25 mouse cellular contexts compared by ENCODE assay signal in the genomic region with DNA sequence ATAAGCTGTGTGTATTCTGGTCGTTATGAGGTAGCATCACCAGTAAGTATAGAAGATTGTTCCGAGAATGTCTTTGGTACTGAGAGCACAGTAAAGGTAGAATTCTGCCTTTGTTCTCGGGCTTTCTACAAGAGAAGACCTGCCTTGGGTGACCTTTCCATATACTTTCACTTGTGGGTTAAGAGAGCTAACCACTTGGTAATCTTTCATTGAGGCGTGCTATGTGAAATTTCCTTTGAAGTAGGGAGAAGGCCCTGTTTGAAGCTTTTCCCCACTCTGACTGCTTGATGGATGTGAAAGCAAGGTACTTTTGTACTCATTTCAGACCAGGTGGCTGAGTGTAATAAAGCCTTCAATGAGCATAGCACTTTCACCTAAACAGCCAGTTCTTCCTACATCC. TPM values are rescaled to one million over a fixed set of nuclear protein-coding genes. Genes with fewer than 3 reads are reported as not detected.
DNase-seq lines count a peak whose midpoint lies in the region; ATAC-seq and TF ChIP-seq lines count a peak whose summit lies in the region.
"Had no signal": no experiment of that assay in that cellular context is flagged by ENCODE, and none has a peak within 500 bp of the region (broad histone marks: within the 10 kb centered on the region; RNA-seq: fewer than 3 reads in every experiment).

No protein-coding gene starts in this region.

- no peak overlapping the region for H3K4me3 ChIP-seq in midbrain, postnatal 0 days (ENCODE audit: low read depth, low read length)
- H3K4me3 ChIP-seq: forebrain, embryonic 10.5 days; forebrain, embryonic 13.5 days; hindbrain, embryonic 12.5 days; hindbrain, embryonic 15.5 days had no signal

- 84% methylated on average over 4 of the region's 4 CpGs for WGBS in midbrain, postnatal 0 days

- H3K27ac ChIP-seq in midbrain, postnatal 0 days (ENCODE audit: low read depth, low read length), result no peak overlapping the region
- H3K27ac ChIP-seq: forebrain, embryonic 10.5 days; forebrain, embryonic 13.5 days; hindbrain, embryonic 12.5 days; hindbrain, embryonic 15.5 days had no signal

- H3K9ac ChIP-seq in midbrain, postnatal 0 days (replicated peaks; ENCODE audit: low read length, poor library complexity, severe bottlenecking), result no peak overlapping the region
- H3K9ac ChIP-seq: forebrain, embryonic 13.5 days; hindbrain, embryonic 12.5 days; hindbrain, embryonic 15.5 days had no signal

- TF ChIP-seq CTCF in midbrain, postnatal 0 days (IDR thresholded peaks at IDR 0.05), result no peak

- no peak overlapping the region for H3K4me2 ChIP-seq in midbrain, postnatal 0 days (ENCODE audit: low read depth, low read length, poor library complexity, severe bottlenecking)
- H3K4me2 ChIP-seq: forebrain, embryonic 13.5 days; heart, embryonic 11.5 days; hindbrain, embryonic 12.5 days; hindbrain, embryonic 15.5 days had no signal

- H3K36me3 ChIP-seq in midbrain, postnatal 0 days (ENCODE audit: insufficient read depth, low read length), result no peaks in the 10 kb centered on the region
- H3K36me3 ChIP-seq: hindbrain, embryonic 12.5 days; hindbrain, embryonic 15.5 days had no signal

- no peaks in the 10 kb centered on the region for H3K27me3 ChIP-seq in midbrain, postnatal 0 days (ENCODE audit: insufficient read depth, low read length)
- H3K27me3 ChIP-seq: forebrain, embryonic 13.5 days; hindbrain, embryonic 12.5 days; hindbrain, embryonic 15.5 days had no signal

- DNase-seq in CD4-positive, CD25-positive, alpha-beta regulatory T cell, adult 2 months (ENCODE audit: low read depth, low spot score), result peak; percentile 61
- DNase-seq in T-cell, adult 2 months (ENCODE audit: low spot score), result peak; percentile 50
- DNase-seq in midbrain, postnatal 0 days (ENCODE audit: low spot score), result no peak
- no peak for DNase-seq in gastrocnemius, postnatal 4 days (ENCODE audit: low spot score in 2 of 2)
- DNase-seq in spleen, postnatal 4 days (ENCODE audit: low spot score in 2 of 2), result no peak
- DNase-seq: adrenal gland, postnatal 10 days; adrenal gland, postnatal 36 days; cerebellum, adult 18-20 months; cerebellum, adult 9-10 months; cerebellum, postnatal 14 days; gastrocnemius, postnatal 10 days; gastrocnemius, postnatal 36 days; heart, adult 11 months had no signal

- H3K4me1 ChIP-seq in midbrain, postnatal 0 days (ENCODE audit: insufficient read depth, low read length), result no peaks in the 10 kb centered on the region
- H3K4me1 ChIP-seq: hindbrain, embryonic 12.5 days; hindbrain, embryonic 15.5 days had no signal

- no peaks in the 10 kb centered on the region for H3K9me3 ChIP-seq in midbrain, postnatal 0 days (ENCODE audit: low read length)
- H3K9me3 ChIP-seq: forebrain, embryonic 10.5 days; forebrain, embryonic 13.5 days; hindbrain, embryonic 12.5 days; hindbrain, embryonic 15.5 days had no signal

- ATAC-seq in inflammation-experienced regulatory T-cells, adult 6 months, result peak; percentile 93
- ATAC-seq in midbrain, postnatal 0 days (ENCODE audit: low FRiP score), result no peak
- ATAC-seq: forebrain, embryonic 13.5 days; forebrain, embryonic 16.5 days had no signal

RNA-seq across cellular contexts. Expression of gene Dlg3, which starts 21.8 kb away (rescaled TPM):
- 1 to 10 TPM; 1.3 to 7.7 (median 4.5) TPM for polyA plus RNA-seq in inflammation-experienced regulatory T-cells, adult 6 months (2017; shearing (Covaris generic))
- 37.1 and 44.9 TPM in 2 replicates for total RNA-seq in midbrain, postnatal 0 days (2014; rRNA removed)
- polyA plus RNA-seq in midbrain, postnatal 0 days (2015; fragmentation: Nextera tagmentation; extraction: Ambion mirVana), result 2.9 and 3.5 TPM in 2 replicates
- total RNA-seq in gastrocnemius, postnatal 4 days (2021), result 1 to 10 TPM; 4.8 to 7.7 TPM

RNA-seq across cellular contexts. Expression of gene Gdpd2, which starts 59.6 kb away (rescaled TPM):
- polyA plus RNA-seq in inflammation-experienced regulatory T-cells, adult 6 months (2017; shearing (Covaris generic)), result not detected
- 37.4 and 42.5 TPM in 2 replicates for total RNA-seq in midbrain, postnatal 0 days (2014; rRNA removed)
- 43.8 and 47.7 TPM in 2 replicates for polyA plus RNA-seq in midbrain, postnatal 0 days (2015; fragmentation: Nextera tagmentation; extraction: Ambion mirVana)
- 1 to 10 TPM; 1.6 to 1.8 TPM for total RNA-seq in gastrocnemius, postnatal 4 days (2021)
- total RNA-seq: gastrocnemius, adult 18-20 months; gastrocnemius, postnatal 36 days; heart, adult 8-10 months; heart, postnatal 25 days; hematopoietic stem cell, adult 5-6 weeks; MEL had no signal

Comparison
In these comparisons a context has a peak if more than half of its experiments do, and no peak if none do; other contexts are left out.
1. DNase-seq: peak in CD4-positive, CD25-positive, alpha-beta regulatory T cell, adult 2 months (single experiment) and T-cell, adult 2 months (single experiment); none in midbrain, postnatal 0 days (single experiment), gastrocnemius, postnatal 4 days (0 of 2) and spleen, postnatal 4 days (0 of 2).
2. RNA of gene Gdpd2, which starts 59.6 kb away (total RNA-seq): 37.4 to 42.5 TPM in midbrain, postnatal 0 days; 1.6 to 1.8 TPM in gastrocnemius, postnatal 4 days; every median in the first group is over 10 times any median in the second.